ENCODE assay signal across 8 mouse cellular contexts in genomic region chr2:28585043-28585571, GRCm38 (mm10). TPM values are rescaled to one million over a fixed set of nuclear protein-coding genes. Genes with fewer than 3 reads are reported as not detected.
DNase-seq lines count a peak whose midpoint lies in the region; ATAC-seq and TF ChIP-seq lines count a peak whose summit lies in the region.

No protein-coding gene starts in this region.

- intact Hi-C loops in left cerebral cortex, postnatal 4 days (cut with DNase I): no loop called here

- H3K27ac ChIP-seq in liver, embryonic 12.5 days: no peak overlapping the region
- no peak overlapping the region for H3K27ac ChIP-seq in embryonic facial prominence, embryonic 10.5 days (replicated peaks)
- H3K27ac ChIP-seq in hindbrain, postnatal 0 days: no peak overlapping the region
- H3K27ac ChIP-seq in thymus, adult 2 months (ENCODE audit: control insufficient read depth, insufficient read depth, low read length): no peak overlapping the region

- H3K36me3 ChIP-seq in liver, embryonic 12.5 days: peaks cover 9% of the 10 kb centered on the region
- peaks cover 11% of the 10 kb centered on the region for H3K36me3 ChIP-seq in embryonic facial prominence, embryonic 10.5 days (replicated peaks)
- no peaks in the 10 kb centered on the region for H3K36me3 ChIP-seq in hindbrain, postnatal 0 days (ENCODE audit: insufficient read depth, low read length)
- H3K36me3 ChIP-seq in thymus, adult 2 months (ENCODE audit: control insufficient read depth, insufficient read depth, low read length): no peaks in the 10 kb centered on the region

- peak; percentile 82 for DNase-seq in liver
- DNase-seq in adrenal gland, postnatal 36 days: peak; percentile 76 to 79
- peak; percentile 73 for DNase-seq in embryonic facial prominence, embryonic 10.5 days (ENCODE audit: low spot score)
- peak; percentile 90 for DNase-seq in hindbrain, postnatal 0 days (ENCODE audit: low spot score)
- peak; percentile 78 for DNase-seq in left cerebral cortex, postnatal 4 days
- DNase-seq in ovary, adult 18-20 months (ENCODE audit: low spot score): peak; percentile 54
- DNase-seq in thymus, adult 2 months: peak; percentile 82

- 17% methylated on average over 6 of the region's 6 CpGs for WGBS in liver, embryonic 12.5 days (ENCODE audit: insufficient replicate concordance)
- 22% methylated on average over 6 of the region's 6 CpGs for WGBS in embryonic facial prominence, embryonic 10.5 days
- 16% methylated on average over 6 of the region's 6 CpGs for WGBS in hindbrain, postnatal 0 days
- 19% methylated on average over 6 of the region's 6 CpGs for WGBS in thymus, adult 2 months

- H3K4me3 ChIP-seq in liver, embryonic 12.5 days: no peak overlapping the region
- H3K4me3 ChIP-seq in embryonic facial prominence, embryonic 10.5 days: no peak overlapping the region
- H3K4me3 ChIP-seq in hindbrain, postnatal 0 days (ENCODE audit: low read length): no peak overlapping the region
- H3K4me3 ChIP-seq in thymus, adult 2 months (ENCODE audit: control insufficient read depth, insufficient read depth, low read length): no peak overlapping the region

- H3K9ac ChIP-seq in liver, embryonic 12.5 days: no peak overlapping the region
- no peak overlapping the region for H3K9ac ChIP-seq in hindbrain, postnatal 0 days (replicated peaks; ENCODE audit: low read length)

- H3K4me2 ChIP-seq in liver, embryonic 12.5 days: no peak overlapping the region
- H3K4me2 ChIP-seq in hindbrain, postnatal 0 days (ENCODE audit: low read depth, low read length): no peak overlapping the region

- no peaks in the 10 kb centered on the region for H3K9me3 ChIP-seq in liver, embryonic 12.5 days (replicated peaks)
- no peaks in the 10 kb centered on the region for H3K9me3 ChIP-seq in embryonic facial prominence, embryonic 10.5 days
- H3K9me3 ChIP-seq in hindbrain, postnatal 0 days (ENCODE audit: low read length): no peaks in the 10 kb centered on the region

- ATAC-seq in liver, embryonic 12.5 days: no peak
- ATAC-seq in hindbrain, postnatal 0 days: no peak

- H3K4me1 ChIP-seq in liver, embryonic 12.5 days: peaks cover 38% of the 10 kb centered on the region
- peaks cover 22% of the 10 kb centered on the region for H3K4me1 ChIP-seq in embryonic facial prominence, embryonic 10.5 days
- peaks cover 10% of the 10 kb centered on the region; the same call in 1 of the 2 replicates for H3K4me1 ChIP-seq in hindbrain, postnatal 0 days (ENCODE audit: insufficient read depth, low read length)
- peaks cover 4% of the 10 kb centered on the region; the same call in 1 of the 2 replicates for H3K4me1 ChIP-seq in thymus, adult 2 months (replicated peaks; ENCODE audit: control insufficient read depth, insufficient read depth, low read length)

- no peaks in the 10 kb centered on the region; the same call in 1 of the 2 replicates for H3K27me3 ChIP-seq in liver, embryonic 12.5 days (replicated peaks)
- H3K27me3 ChIP-seq in embryonic facial prominence, embryonic 10.5 days (replicated peaks; ENCODE audit: low read depth, poor library complexity, severe bottlenecking): no peaks in the 10 kb centered on the region
- H3K27me3 ChIP-seq in hindbrain, postnatal 0 days (ENCODE audit: insufficient read depth, low read length): no peaks in the 10 kb centered on the region
- no peaks in the 10 kb centered on the region for H3K27me3 ChIP-seq in thymus, adult 2 months (ENCODE audit: control insufficient read depth, insufficient read depth, low read length)

- TF ChIP-seq POLR2A in thymus, adult 2 months (IDR thresholded peaks at IDR 0.05; ENCODE audit: control insufficient read depth, extremely low read depth, insufficient read depth, low read length, poor library complexity): no peak

- peak; percentile 100 for TF ChIP-seq CTCF in hindbrain, postnatal 0 days (IDR thresholded peaks at IDR 0.05; ENCODE audit: low read depth)
- TF ChIP-seq CTCF in thymus, adult 2 months (IDR thresholded peaks at IDR 0.05; ENCODE audit: borderline replicate concordance, control insufficient read depth, extremely low read depth, insufficient read depth, low read length, poor library complexity): peak; percentile 43; the same call in 1 of the 2 replicates

RNA-seq across cellular contexts. Expression of gene Gtf3c5, which starts 1.6 kb away (rescaled TPM):
- 24.9 and 26.3 TPM in 2 replicates for polyA plus RNA-seq in liver, embryonic 12.5 days (2016; fragmentation: Nextera tagmentation; extraction: Ambion mirVana)
- total RNA-seq in adrenal gland, postnatal 36 days (2021): 10 to 100 TPM; 17.5 to 19.5 TPM
- 57.9 and 61.4 TPM in 2 replicates for polyA plus RNA-seq in embryonic facial prominence, embryonic 10.5 days (2016; fragmentation: Nextera tagmentation; extraction: Ambion mirVana)
- total RNA-seq in hindbrain, postnatal 0 days (2014; rRNA removed): 23.1 and 28.4 TPM in 2 replicates
- 27.4 and 29.5 TPM in 2 replicates for polyA plus RNA-seq in hindbrain, postnatal 0 days (2015; fragmentation: Nextera tagmentation; extraction: Ambion mirVana)
- total RNA-seq in left cerebral cortex, postnatal 4 days (2021): 10 to 100 TPM; 26.6 to 27.8 TPM
- 33.7 and 34.5 TPM in 2 replicates for polyA plus RNA-seq in thymus, adult 2 months (2012; rRNA removed)

RNA-seq across cellular contexts. Expression of gene Cel, which starts 21.9 kb away (rescaled TPM):
- not detected in 2 replicates for polyA plus RNA-seq in liver, embryonic 12.5 days (2016; fragmentation: Nextera tagmentation; extraction: Ambion mirVana)
- total RNA-seq in adrenal gland, postnatal 36 days (2021): not detected
- not detected in 2 replicates for polyA plus RNA-seq in embryonic facial prominence, embryonic 10.5 days (2016; fragmentation: Nextera tagmentation; extraction: Ambion mirVana)
- not detected in 2 replicates for total RNA-seq in hindbrain, postnatal 0 days (2014; rRNA removed)
- polyA plus RNA-seq in hindbrain, postnatal 0 days (2015; fragmentation: Nextera tagmentation; extraction: Ambion mirVana): not detected in 2 replicates
- total RNA-seq in left cerebral cortex, postnatal 4 days (2021): not detected
- 0.42 and 0.49 TPM in 2 replicates for polyA plus RNA-seq in thymus, adult 2 months (2012; rRNA removed)

RNA-seq across cellular contexts. Expression of gene Gfi1b, which starts 36.7 kb away (rescaled TPM):
- polyA plus RNA-seq in liver, embryonic 12.5 days (2016; fragmentation: Nextera tagmentation; extraction: Ambion mirVana): 117 and 121 TPM in 2 replicates
- not detected for total RNA-seq in adrenal gland, postnatal 36 days (2021)
- polyA plus RNA-seq in embryonic facial prominence, embryonic 10.5 days (2016; fragmentation: Nextera tagmentation; extraction: Ambion mirVana): 2.7 and 3.9 TPM in 2 replicates
- not detected in 2 replicates for total RNA-seq in hindbrain, postnatal 0 days (2014; rRNA removed)
- not detected in 2 replicates for polyA plus RNA-seq in hindbrain, postnatal 0 days (2015; fragmentation: Nextera tagmentation; extraction: Ambion mirVana)
- total RNA-seq in left cerebral cortex, postnatal 4 days (2021): not detected
- polyA plus RNA-seq in thymus, adult 2 months (2012; rRNA removed): 1.8 and 2.0 TPM in 2 replicates

RNA-seq across cellular contexts. Expression of gene Tsc1, which starts 55.9 kb away (rescaled TPM):
- 12.5 and 13.6 TPM in 2 replicates for polyA plus RNA-seq in liver, embryonic 12.5 days (2016; fragmentation: Nextera tagmentation; extraction: Ambion mirVana)
- 10 to 100 TPM; 17.6 to 19.6 TPM for total RNA-seq in adrenal gland, postnatal 36 days (2021)
- 21.4 and 23.5 TPM in 2 replicates for polyA plus RNA-seq in embryonic facial prominence, embryonic 10.5 days (2016; fragmentation: Nextera tagmentation; extraction: Ambion mirVana)
- 33.9 and 42.3 TPM in 2 replicates for total RNA-seq in hindbrain, postnatal 0 days (2014; rRNA removed)
- 20.0 and 22.7 TPM in 2 replicates for polyA plus RNA-seq in hindbrain, postnatal 0 days (2015; fragmentation: Nextera tagmentation; extraction: Ambion mirVana)
- 10 to 100 TPM; 56.9 to 58.6 TPM for total RNA-seq in left cerebral cortex, postnatal 4 days (2021)
- 24.7 and 25.3 TPM in 2 replicates for polyA plus RNA-seq in thymus, adult 2 months (2012; rRNA removed)

Comparison
In these comparisons a context has a peak if more than half of its experiments do, and no peak if none do; other contexts are left out.
1. RNA of gene Gfi1b, which starts 36.7 kb away (polyA plus RNA-seq): 117 to 121 TPM in liver, embryonic 12.5 days; 2.7 to 3.9 TPM in embryonic facial prominence, embryonic 10.5 days, 1.8 to 2.0 TPM in thymus, adult 2 months and not detected in hindbrain, postnatal 0 days; every median in the first group is over 10 times any median in the second.
2. Peak in every context shown above with its lines, with median percentiles within 50 percentile points of each other: DNase-seq.